Mouse (Mus musculus) CD4-positive helper T cell, adult 2 months (primary cell): Measurements from ENCODE around the gene Med29.
A peak's percentile ranks its signal among the peaks of the same experiment; 100 is the strongest.

Experiments
- DNase-seq: peaks from one replicate; pipeline ENCODE4 v3.0.0-alpha.2; 2012; ENCODE audit warnings: low read depth, missing footprints, low spot score

Gene Med29

GRCm38 (mm10) chr7:28376011-28376771, 16.3 kb downstream of the Med29 start:
- peak; percentile 90 for DNase-seq

- peak; percentile 96 for DNase-seq
These were observed 17.2 kb downstream of the Med29 start for GRCm38 (mm10) chr7:28375176-28375921.

GRCm38 (mm10) chr7:28374647-28375046, 17.9 kb downstream of the Med29 start:
- peak; percentile 76 for DNase-seq

GRCm38 (mm10) chr7:28373891-28374495, 18.5 kb downstream of the Med29 start:
- peak; percentile 61 for DNase-seq

- DNase-seq: peak; percentile 93
These were observed 19.4 kb downstream of the Med29 start for GRCm38 (mm10) chr7:28373131-28373581.

GRCm38 (mm10) chr7:28372251-28373108, 20.0 kb downstream of the Med29 start, which contains the start of gene Plekhg2:
Gene Plekhg2 (minus strand): TSS chr7:28372599.
- DNase-seq: peak; percentile 100

GRCm38 (mm10) chr7:28371514-28371989, 21.0 kb downstream of the Med29 start:
- DNase-seq: peak; percentile 63

GRCm38 (mm10) chr7:28370977-28371513, 21.5 kb downstream of the Med29 start:
- DNase-seq: peak; percentile 40

GRCm38 (mm10) chr7:28370051-28370450, 22.5 kb downstream of the Med29 start:
- DNase-seq: no peak

- DNase-seq: no peak
These were observed 24.1 kb downstream of the Med29 start for GRCm38 (mm10) chr7:28368276-28368920.

GRCm38 (mm10) chr7:28367663-28368275, 24.7 kb downstream of the Med29 start:
- DNase-seq: no peak

- DNase-seq: no peak
These were observed 30.0 kb downstream of the Med29 start for GRCm38 (mm10) chr7:28362441-28363060.

GRCm38 (mm10) chr7:28361647-28362341, 30.7 kb downstream of the Med29 start:
- no peak for DNase-seq

- no peak for DNase-seq
These were observed 32.2 kb downstream of the Med29 start for GRCm38 (mm10) chr7:28360291-28360690.

GRCm38 (mm10) chr7:28359854-28360253, 32.7 kb downstream of the Med29 start:
- DNase-seq: no peak

GRCm38 (mm10) chr7:28358431-28358830, 34.1 kb downstream of the Med29 start:
- DNase-seq: no peak

GRCm38 (mm10) chr7:28357984-28358383, 34.5 kb downstream of the Med29 start:
- no peak for DNase-seq

- DNase-seq: no peak
These were observed 35.5 kb downstream of the Med29 start for GRCm38 (mm10) chr7:28356981-28357380.

- peak; percentile 62 for DNase-seq
These were observed 37.3 kb downstream of the Med29 start for GRCm38 (mm10) chr7:28355221-28355620.
